Mouse (Mus musculus): ENCODE results near the gene Eed. TPM values are rescaled to one million over a fixed set of nuclear protein-coding genes. Genes with fewer than 3 reads are reported as not detected.
"Not testable (repeated sequence)": the region's sequence is repeated elsewhere in the genome, so short reads cannot be mapped to it uniquely, and the experiment has no call there.

The Eed gene
- total and polyA plus RNA-seq, 3 experiments: 108 to 267 (median 143) TPM

- Histone ChIP-seq H3K79me2 (replicated peaks; ENCODE audit: control insufficient read depth, extremely low read depth, insufficient read depth, poor library complexity, severe bottlenecking) (no peaks in the 10 kb centered on the region), H3K9me3 (replicated peaks; ENCODE audit: low read length) (no peaks in the 10 kb centered on the region), H3K4me2 (ENCODE audit: insufficient read depth, low read depth, poor library complexity, severe bottlenecking) (peak overlapping the region; percentile 91), H3K9ac (ENCODE audit: insufficient read depth, low read depth) (peak overlapping the region; percentile 37; the same call in 1 of the 2 replicates), H3K4me3 (replicated peaks in 1 of 3; ENCODE audit: low read depth in 2 of 3, low read length in 2 of 3, poor library complexity in 1 of 3) (peak overlapping the region in 2 of 3 experiments; percentile 6 to 31), H3K4me1 (ENCODE audit: control insufficient read depth in 1 of 2, insufficient read depth in 2 of 2) (peaks cover 3 to 11% of the 10 kb centered on the region in 2 experiments; a peak in 3 of 4 replicates), H3K27ac (ENCODE audit: insufficient read depth, low read depth) (no peak overlapping the region), H3K36me3 (replicated peaks in 1 of 2; ENCODE audit: control insufficient read depth in 1 of 2, insufficient read depth in 1 of 2, low read length in 1 of 2) (no peaks in the 10 kb centered on the region), H3K27me3 (replicated peaks) (no peaks in the 10 kb centered on the region)
- in situ Hi-C loops (cut with MboI; ENCODE audit: low pct_ligation_motif_present, low pct_unique_long_range_greater_than_20kb, low sequenced_read_pairs) (no loop called here), dilution Hi-C loops (cut with MboI; ENCODE audit: extremely low pct_ligation_motif_present, extremely low pct_unique_long_range_greater_than_20kb, low sequenced_read_pairs) (no loop called here)
- peak; percentile 79 for DNase-seq (ENCODE audit: extremely low read depth)
- TF ChIP-seq BHLHE40 (IDR thresholded peaks at IDR 0.05; ENCODE audit: low read depth, low read length): no peak
- peak; percentile 90 for TF ChIP-seq RAD21 (IDR thresholded peaks at IDR 0.05; ENCODE audit: low read depth, low read length)
- no peak for TF ChIP-seq CHD2 (IDR thresholded peaks at IDR 0.05; ENCODE audit: low read length)
- peak; percentile 49; the same call in 1 of the 2 replicates for TF ChIP-seq ZC3H11A (IDR thresholded peaks at IDR 0.05; ENCODE audit: low read depth, low read length)
- no peak for TF ChIP-seq PAX5 (IDR thresholded peaks at IDR 0.05; ENCODE audit: low read length)
- no peak for TF ChIP-seq NELFE (IDR thresholded peaks at IDR 0.05; ENCODE audit: low read depth, low read length)
- TF ChIP-seq SMC3 (IDR thresholded peaks at IDR 0.05; ENCODE audit: low read depth, low read length): peak; percentile 89
- no peak for TF ChIP-seq MYC (IDR thresholded peaks at IDR 0.05; ENCODE audit: low read depth, low read length)
- TF ChIP-seq MEF2A (IDR thresholded peaks at IDR 0.05; ENCODE audit: borderline replicate concordance, low read depth, low read length): no peak
- no peak for TF ChIP-seq TBP (conservative IDR thresholded peaks at IDR 0.05; ENCODE audit: low read depth, low read length)
- TF ChIP-seq POLR2AphosphoS2 (IDR thresholded peaks at IDR 0.05; ENCODE audit: low read depth, low read length): no peak
- TF ChIP-seq EP300 (IDR thresholded peaks at IDR 0.05; ENCODE audit: low read length): no peak
- TF ChIP-seq MAZ (IDR thresholded peaks at IDR 0.05; ENCODE audit: low read depth, low read length): 0 out of 2 replicates have a peak, but pooled peaks have one; percentile 61
- no peak for TF ChIP-seq UBTF (IDR thresholded peaks at IDR 0.05; ENCODE audit: low read depth, low read length)
- TF ChIP-seq ZNF384 (IDR thresholded peaks at IDR 0.05; ENCODE audit: low read depth, low read length): no peak
- TF ChIP-seq JUN (IDR thresholded peaks at IDR 0.05; ENCODE audit: insufficient read depth, low read depth, low read length): no peak
- no peak for TF ChIP-seq HCFC1 (IDR thresholded peaks at IDR 0.05; ENCODE audit: low read depth, low read length)
- no peak for TF ChIP-seq ZKSCAN1 (IDR thresholded peaks at IDR 0.05; ENCODE audit: borderline replicate concordance, low read depth, low read length)
- TF ChIP-seq CTCF (conservative IDR thresholded peaks at IDR 0.05 in 1 of 2, IDR thresholded peaks at IDR 0.05 in 1 of 2; ENCODE audit: low read depth in 2 of 2, low read length in 2 of 2): peak; percentile 79 to 93
- no peak for TF ChIP-seq ELF1 (IDR thresholded peaks at IDR 0.05; ENCODE audit: low read depth, low read length)
- no peak for TF ChIP-seq JUND (conservative IDR thresholded peaks at IDR 0.05; ENCODE audit: low read depth, low read length)
- no peak for TF ChIP-seq SIN3A (IDR thresholded peaks at IDR 0.05; ENCODE audit: low read length)
- TF ChIP-seq MAFK (IDR thresholded peaks at IDR 0.05; ENCODE audit: insufficient replicate concordance, low read length): no peak
- no peak for TF ChIP-seq E2F4 (IDR thresholded peaks at IDR 0.05; ENCODE audit: insufficient replicate concordance, low read depth, low read length)
- no peak for TF ChIP-seq IRF4 (IDR thresholded peaks at IDR 0.05; ENCODE audit: low read depth, low read length)
- TF ChIP-seq ETS1 (conservative IDR thresholded peaks at IDR 0.05; ENCODE audit: low read depth, low read length): no peak
Observed at GRCm38 (mm10) chr7:89998006-89998623, 17.3 kb upstream of the Eed start.

GRCm38 (mm10) chr7:89997526-89997925 lies 16.7 kb upstream of the Eed start:
- H3K9ac ChIP-seq (ENCODE audit: insufficient read depth, low read depth); in situ Hi-C loops (cut with MboI; ENCODE audit: low pct_ligation_motif_present, low pct_unique_long_range_greater_than_20kb, low sequenced_read_pairs); DNase-seq (ENCODE audit: extremely low read depth); H3K36me3 ChIP-seq (replicated peaks in 1 of 2; ENCODE audit: control insufficient read depth in 1 of 2, insufficient read depth in 1 of 2, low read length in 1 of 2); H3K27ac ChIP-seq (ENCODE audit: insufficient read depth, low read depth); H3K79me2 ChIP-seq (replicated peaks; ENCODE audit: control insufficient read depth, extremely low read depth, insufficient read depth, poor library complexity, severe bottlenecking); H3K27me3 ChIP-seq (replicated peaks); H3K9me3 ChIP-seq (replicated peaks; ENCODE audit: low read length); H3K4me2 ChIP-seq (ENCODE audit: insufficient read depth, low read depth, poor library complexity, severe bottlenecking); dilution Hi-C loops (cut with MboI; ENCODE audit: extremely low pct_ligation_motif_present, extremely low pct_unique_long_range_greater_than_20kb, low sequenced_read_pairs); H3K4me3 ChIP-seq (replicated peaks in 1 of 3; ENCODE audit: low read depth in 2 of 3, low read length in 2 of 3, poor library complexity in 1 of 3): not testable (repeated sequence)
- H3K4me1 ChIP-seq (ENCODE audit: control insufficient read depth in 1 of 2, insufficient read depth in 2 of 2): peaks cover 3 to 11% of the 10 kb centered on the region in 2 experiments; a peak in 3 of 4 replicates

Data from CH12.LX (cell line).